Mouse (Mus musculus) ovary, postnatal 10 days (tissue): ENCODE results near the gene Dysf.
"Not testable (repeated sequence)": the region's sequence is repeated elsewhere in the genome, so short reads cannot be mapped to it uniquely, and the experiment has no call there.

Experiments
- DNase-seq: peaks from one replicate; pipeline ENCODE4 v3.0.0; 2022; ENCODE audit warnings: low spot score

Gene Dysf

GRCm38 (mm10) chr6:84008363-84009171 is at the start of gene Dysf:
Gene Dysf, plus strand, starts transcription at chr6:84008590.
- no peak for DNase-seq

DNA sequence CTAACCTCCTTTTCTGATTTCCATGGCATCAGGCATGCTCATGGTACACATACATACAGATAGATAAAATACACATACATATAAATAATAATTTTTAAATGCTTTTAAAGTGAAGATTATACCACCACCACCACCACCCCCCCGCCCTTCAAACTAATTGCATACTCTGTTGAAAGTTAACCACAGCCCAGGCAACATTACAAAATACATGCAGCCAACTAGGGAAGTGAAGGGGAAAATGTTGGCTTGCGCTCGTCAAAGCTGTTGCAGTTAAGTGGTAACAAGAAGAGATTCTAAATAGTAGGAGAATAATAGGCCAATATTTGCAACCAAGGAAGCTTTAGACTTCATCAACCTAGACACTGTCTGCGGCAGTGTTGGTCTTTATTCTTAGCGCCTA is 20.7 kb upstream of the Dysf start:
- no peak for DNase-seq

DNA sequence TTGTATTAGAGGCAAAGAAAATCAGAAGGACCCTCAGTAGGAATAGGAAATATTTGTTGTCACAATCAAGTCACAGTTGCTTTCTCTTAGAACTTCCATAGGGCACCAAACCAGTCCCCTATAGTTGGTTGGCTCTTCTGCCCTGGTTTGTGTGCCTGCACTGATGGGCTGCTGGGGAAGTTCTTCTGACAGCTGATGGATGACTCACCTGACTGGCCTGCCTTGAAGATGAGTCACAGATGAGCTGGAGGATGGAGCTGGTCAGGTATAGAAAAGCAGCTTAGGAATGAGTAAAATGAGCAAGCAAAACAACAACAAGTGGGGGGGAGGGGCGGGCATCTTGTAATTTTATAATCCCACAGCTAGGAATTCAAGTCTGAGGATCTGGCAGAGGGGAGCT is 5.7 kb upstream of the Dysf start:
- no peak for DNase-seq

DNA sequence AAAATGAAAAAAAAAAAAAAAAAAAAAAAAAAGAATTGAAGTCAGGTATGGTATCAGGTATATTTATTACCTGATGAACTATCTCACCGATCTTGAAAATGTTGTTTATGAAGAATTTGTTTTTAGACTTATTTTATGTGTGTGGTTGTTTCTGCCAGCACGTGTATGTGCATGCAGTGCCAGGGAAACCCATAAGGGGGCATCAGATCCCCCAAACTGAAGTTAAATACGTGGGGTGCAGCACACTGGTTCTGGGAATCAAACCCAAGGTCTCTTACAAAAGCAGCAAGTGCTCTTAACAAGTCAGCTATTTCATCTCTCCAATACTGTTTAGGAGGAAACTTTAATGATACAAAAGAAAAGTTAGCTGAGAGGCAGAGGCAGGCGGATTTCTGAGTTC is 4.1 kb upstream of the Dysf start:
- DNase-seq, result no peak

DNA sequence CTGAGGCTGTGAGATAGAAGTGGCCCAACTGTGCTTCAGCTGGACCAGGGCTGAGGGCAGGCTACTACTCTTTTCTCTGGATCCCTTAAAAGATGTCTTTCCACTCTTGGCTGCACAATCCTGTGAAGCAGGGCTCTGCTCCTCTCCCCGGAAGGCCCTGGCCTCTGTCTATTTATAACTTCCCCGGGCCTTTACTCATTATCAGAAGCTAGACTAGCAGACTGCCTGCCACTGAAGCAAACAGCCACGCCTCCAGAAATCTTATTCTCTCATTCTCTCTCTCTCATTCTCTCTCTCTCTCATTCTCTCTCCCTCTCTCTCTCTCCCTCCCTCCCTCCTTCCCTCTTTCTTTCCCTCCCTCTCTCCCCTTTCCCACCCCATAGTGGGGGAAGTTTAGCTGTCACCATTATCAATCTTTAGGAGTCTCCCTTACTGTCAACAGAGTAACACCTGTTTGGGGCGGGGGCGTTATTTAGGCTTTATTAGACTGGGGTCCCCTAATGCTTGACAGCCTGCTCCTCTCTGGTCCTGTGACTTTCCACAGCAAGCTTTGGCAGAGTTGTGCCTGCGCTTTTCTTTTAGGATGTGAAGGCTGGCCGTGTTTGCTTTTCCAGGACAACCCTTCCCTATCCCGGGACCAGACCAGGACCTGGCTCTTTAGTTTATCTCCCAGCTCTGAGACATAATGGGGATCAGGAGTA is 932 bp downstream of the Dysf start:
- DNase-seq, result no peak

- no peak for DNase-seq
These were observed 1.5 kb downstream of the Dysf start for GRCm38 (mm10) chr6:84009915-84010302.

- no peak for DNase-seq
These were observed 2.2 kb downstream of the Dysf start for GRCm38 (mm10) chr6:84010303-84011225.

DNA sequence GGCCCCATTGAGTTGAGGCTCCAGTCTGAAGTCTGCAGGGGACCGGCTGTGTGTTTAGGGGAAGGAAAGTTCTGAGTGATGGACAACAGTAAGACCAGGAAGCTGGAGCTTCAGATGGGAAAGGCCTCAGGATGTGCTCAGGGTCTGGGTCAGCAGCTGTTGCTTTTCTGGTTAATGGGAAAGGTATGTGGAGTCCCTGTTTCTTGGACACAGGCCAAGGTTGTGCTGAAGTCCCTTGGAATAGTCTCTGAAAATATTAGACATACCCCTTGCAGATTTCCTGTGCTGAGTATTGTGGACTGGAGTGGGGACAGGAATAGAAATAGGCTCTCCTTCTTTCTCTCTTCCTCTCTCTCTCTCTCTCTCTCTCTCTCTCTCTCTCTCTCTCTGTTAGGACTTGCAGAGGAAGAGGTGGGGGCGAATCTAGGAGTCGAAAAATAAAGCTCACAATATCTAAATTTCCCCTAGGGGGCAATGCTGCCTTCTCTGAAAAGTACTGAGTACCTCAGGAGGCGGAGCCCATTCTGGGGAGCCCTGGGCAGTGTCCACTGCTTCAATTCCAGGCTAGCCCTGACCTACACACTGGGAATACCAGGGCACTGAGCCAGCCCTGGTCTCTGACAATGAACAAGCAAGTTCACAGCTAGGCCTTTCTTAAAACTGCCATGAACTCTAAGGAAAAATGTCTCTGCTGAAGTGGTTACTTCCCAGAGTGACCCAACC is 6.7 kb downstream of the Dysf start:
- not testable (repeated sequence) for DNase-seq

GRCm38 (mm10) chr6:84016851-84017250 is 8.5 kb downstream of the Dysf start:
- DNase-seq, result no peak

DNA sequence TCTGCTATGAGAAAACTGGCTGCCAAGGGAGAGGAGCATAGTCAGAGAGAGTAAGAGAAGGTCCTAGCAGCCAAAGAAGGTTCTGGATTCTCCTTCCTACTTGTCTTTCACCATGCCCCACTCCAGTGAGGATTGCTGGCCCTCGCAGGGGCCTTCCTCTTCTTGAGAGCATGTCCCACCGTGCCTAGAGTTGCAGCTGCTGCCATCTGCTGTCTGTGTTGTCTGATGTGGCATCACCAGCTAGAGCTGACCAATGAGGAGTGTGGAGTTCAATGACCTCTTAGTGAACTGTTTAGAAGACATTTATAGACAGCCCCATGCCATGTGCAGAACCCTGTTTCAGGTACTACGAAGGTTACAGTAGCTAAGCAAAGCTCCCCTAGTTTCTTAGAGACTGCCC is 9.0 kb downstream of the Dysf start:
- no peak for DNase-seq

- DNase-seq, result peak; percentile 14
These were observed 10.6 kb downstream of the Dysf start for GRCm38 (mm10) chr6:84018906-84019550.

- DNase-seq, result no peak
These were observed 11.6 kb downstream of the Dysf start for GRCm38 (mm10) chr6:84020002-84020401.

DNA sequence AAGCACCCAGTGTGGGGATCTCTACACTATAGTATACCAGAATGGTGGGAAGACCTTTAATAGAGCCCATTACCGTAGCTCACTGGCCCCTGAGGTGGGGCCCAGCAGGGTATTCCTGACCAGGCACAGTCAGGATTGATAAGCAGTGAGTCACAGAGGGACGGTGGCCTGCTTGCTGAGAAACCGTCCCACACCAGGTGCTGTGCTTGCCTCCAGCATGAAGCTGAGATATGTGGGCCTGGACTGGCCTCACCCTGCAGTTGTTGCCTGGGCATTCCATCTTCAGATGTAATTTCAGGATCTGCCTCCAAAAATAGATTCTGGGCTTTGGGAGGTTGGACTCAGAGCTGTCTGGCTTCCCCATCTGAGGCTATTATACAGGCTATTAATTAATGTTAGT is 13.6 kb downstream of the Dysf start:
- DNase-seq, result no peak

DNA sequence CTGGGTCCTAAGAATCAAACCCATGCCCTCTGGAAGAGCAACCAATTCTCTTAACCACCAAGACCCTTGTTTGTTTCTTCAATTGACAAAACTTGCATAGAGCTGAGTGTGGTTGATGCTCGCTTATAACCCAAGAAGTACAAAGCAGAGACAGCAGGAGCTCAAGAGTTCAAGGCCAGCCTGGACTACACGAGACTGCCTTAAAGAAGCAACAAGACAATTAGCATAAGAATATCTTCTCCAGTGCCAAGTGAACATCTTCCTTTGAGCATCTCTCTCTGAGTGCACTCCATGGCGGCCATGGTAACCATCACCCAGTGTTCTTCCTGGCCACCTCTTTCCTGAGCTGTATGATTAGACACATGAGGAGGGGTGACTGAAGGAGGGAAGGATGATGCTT is 17.2 kb downstream of the Dysf start:
- DNase-seq, result no peak

GRCm38 (mm10) chr6:84028791-84029190 is 20.4 kb downstream of the Dysf start:
- DNase-seq, result no peak

DNA sequence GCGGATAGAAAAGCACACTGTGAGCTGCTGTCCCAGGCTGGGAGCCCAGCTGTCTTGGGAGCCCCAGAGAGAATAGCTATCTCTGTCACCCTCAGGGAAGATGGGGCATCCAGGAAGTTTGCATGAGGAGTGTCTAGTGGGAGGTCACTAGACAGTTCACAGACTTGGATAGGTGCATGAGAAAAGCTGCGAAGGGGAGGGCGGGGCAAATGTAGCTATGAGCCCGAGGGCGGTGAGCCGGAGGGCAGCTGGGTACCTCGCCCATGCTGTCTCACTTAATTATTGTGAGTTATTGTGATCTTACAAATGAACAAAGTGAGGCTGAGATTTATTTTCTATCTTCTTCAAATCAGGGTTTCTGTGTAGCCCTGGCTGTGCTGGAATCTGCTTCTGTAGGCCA is 21.4 kb downstream of the Dysf start:
- DNase-seq, result no peak

DNA sequence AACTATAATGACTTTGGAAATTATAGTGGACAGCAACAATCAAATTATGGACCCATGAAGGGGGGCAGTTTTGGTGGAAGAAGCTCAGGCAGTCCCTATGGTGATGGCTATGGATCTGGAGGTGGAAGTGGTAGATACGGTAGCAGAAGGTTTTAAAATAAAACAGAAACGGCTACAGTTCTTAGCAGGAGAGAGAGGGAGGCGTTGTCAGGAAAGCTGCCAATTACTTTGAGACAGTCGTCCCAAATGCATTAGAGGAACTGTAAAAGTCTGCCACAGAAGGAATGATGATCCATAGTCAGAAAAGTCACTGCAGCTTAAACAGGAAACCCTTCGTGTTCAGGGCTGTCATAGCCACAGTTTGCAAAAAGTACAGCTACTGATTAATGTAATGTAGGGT is 24.1 kb downstream of the Dysf start:
- DNase-seq, result not testable (repeated sequence)

DNA sequence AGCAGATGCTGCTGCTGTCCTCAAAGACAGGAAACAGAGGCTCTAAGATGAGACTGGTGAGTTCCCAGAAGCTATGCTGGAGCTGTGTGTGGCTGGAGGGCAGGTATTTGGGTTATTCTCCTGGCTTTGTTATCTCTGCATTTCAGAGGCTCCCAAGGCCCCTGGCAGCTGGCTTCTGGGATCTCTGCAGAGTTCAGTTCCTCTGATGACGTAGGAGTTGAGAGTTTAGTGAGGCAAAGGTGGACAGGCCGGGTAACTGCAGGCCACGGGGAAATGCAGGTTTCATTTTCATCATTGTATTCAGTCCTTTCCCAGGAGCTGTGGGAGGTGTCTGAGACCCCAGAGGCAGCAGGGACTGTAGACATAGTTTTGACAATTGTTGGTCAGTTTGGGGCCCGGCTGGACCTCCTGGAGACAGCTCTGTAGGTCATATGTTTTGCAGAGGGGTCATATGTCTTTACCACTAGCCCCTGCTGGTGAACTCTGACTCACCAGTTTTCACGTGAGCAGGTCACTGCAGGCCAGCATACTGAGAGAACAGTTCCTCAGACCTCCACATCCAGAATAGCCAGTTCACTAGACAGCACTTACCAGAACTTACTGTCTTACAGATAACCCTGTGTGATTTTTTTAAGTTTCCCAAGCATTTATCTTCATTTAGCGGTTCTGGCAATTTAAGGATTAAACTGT is 35.0 kb downstream of the Dysf start:
- DNase-seq, result no peak

DNA sequence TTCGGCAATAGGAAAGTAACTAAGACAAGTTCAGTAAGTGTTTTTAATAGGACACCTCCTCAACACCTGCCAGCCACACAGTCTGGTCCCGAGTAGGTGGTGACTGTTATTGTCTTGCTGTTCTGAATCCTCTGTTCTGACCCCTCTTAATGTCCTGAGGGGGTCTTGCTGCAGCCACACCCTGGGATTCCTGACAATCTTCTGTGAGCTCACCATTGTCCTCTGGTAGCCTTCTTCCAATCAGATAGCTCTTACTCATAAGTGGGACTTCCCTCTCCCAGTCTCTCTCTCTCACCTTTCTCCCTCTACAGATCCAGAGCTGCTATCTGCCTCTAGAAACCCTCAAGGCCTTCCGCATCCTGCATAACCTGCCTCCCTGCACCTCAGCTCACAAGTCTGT is 36.3 kb downstream of the Dysf start:
- DNase-seq, result no peak

GRCm38 (mm10) chr6:84048856-84049255 is 40.5 kb downstream of the Dysf start:
- DNase-seq, result no peak

DNA sequence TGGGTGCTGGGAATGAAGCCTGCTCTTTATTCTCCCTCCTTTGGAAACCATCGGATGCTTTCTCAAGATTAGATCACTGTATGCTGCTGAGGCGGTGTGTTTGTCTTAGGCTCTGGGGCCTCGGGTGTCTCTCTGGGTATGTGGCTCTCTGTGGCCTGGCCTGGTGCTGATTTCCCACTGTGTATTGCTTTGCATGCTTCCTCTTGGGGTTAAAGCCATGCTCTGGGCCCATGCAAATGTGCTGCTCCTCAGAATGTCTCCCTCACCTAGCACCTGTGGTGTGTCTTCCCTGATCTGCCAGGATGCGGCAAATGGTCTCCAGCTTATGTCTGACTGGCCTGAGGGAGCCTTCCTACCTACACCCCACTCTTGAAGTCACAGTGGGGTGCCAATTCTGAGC is 41.8 kb downstream of the Dysf start:
- no peak for DNase-seq
